Mouse (Mus musculus) midbrain, embryonic 13.5 days (tissue): ENCODE results near the gene Ssr1. TPM values are rescaled to one million over a fixed set of nuclear protein-coding genes. Genes with fewer than 3 reads are reported as not detected.
A peak's percentile ranks its signal among the peaks of the same experiment; 100 is the strongest.

Source experiments
- ATAC-seq: fragments of 200-750 bp; cut with Nextera tagmentation; 2 replicates; pipeline ENCODE4 v1.8.0; 2017; ENCODE audit warnings: mild to moderate bottlenecking, moderate TSS enrichment, moderate library complexity
- H3K27ac ChIP-seq: fragments of 300-500 bp; sonication (generic); 2 replicates; pipeline ENCODE4 v1.5.1; 2015; ENCODE audit warnings: inconsistent platforms, mild to moderate bottlenecking, moderate library complexity
- H3K27me3 ChIP-seq: fragments of 300-500 bp; sonication (generic); 2 replicates; pipeline ENCODE4 v1.6.1; 2015; ENCODE audit warnings: mild to moderate bottlenecking, inconsistent platforms
- H3K36me3 ChIP-seq: fragments of 300-500 bp; sonication (generic); 2 replicates; pipeline ENCODE4 v1.6.1; 2015; ENCODE audit warnings: mild to moderate bottlenecking, inconsistent platforms
- H3K4me1 ChIP-seq: fragments of 300-500 bp; sonication (generic); replicated peaks from 2 replicates; pipeline ENCODE4 v1.6.1; 2015; ENCODE audit warnings: inconsistent platforms
- H3K4me2 ChIP-seq: fragments of 300-500 bp; sonication (generic); replicated peaks from 2 replicates; pipeline ENCODE4 v1.6.1; 2015; ENCODE audit warnings: moderate library complexity, mild to moderate bottlenecking, inconsistent platforms
- H3K4me3 ChIP-seq: fragments of 300-500 bp; sonication (generic); replicated peaks from 2 replicates; pipeline ENCODE4 v1.5.1; 2015; ENCODE audit warnings: mild to moderate bottlenecking, inconsistent platforms
- H3K9ac ChIP-seq: fragments of 300-500 bp; sonication (generic); replicated peaks from 2 replicates; pipeline ENCODE4 v1.6.1; 2015; ENCODE audit warnings: mild to moderate bottlenecking, inconsistent platforms
- H3K9me3 ChIP-seq: fragments of 300-500 bp; sonication (generic); 2 replicates; pipeline ENCODE4 v1.6.1; 2016; ENCODE audit warnings: mild to moderate bottlenecking, inconsistent platforms
- WGBS: fragments of 180-500 bp; shearing (Covaris S2); methylation state at CpG from one replicate; pipeline ENCODE4 v1.1.7; 2015; 5-methylcytosine and 5-hydroxymethylcytosine counted together
- polyA plus RNA-seq: library from polyadenylated mRNA; unstranded; fragments of >200 nt; fragmentation: Nextera tagmentation; extraction: Ambion mirVana; gene quantifications from 2 replicates; pipeline ENCODE4 v1.2.1, GENCODE M21; 2015

The Ssr1 gene
- 60.4 and 80.5 TPM in 2 replicates for polyA plus RNA-seq

DNA sequence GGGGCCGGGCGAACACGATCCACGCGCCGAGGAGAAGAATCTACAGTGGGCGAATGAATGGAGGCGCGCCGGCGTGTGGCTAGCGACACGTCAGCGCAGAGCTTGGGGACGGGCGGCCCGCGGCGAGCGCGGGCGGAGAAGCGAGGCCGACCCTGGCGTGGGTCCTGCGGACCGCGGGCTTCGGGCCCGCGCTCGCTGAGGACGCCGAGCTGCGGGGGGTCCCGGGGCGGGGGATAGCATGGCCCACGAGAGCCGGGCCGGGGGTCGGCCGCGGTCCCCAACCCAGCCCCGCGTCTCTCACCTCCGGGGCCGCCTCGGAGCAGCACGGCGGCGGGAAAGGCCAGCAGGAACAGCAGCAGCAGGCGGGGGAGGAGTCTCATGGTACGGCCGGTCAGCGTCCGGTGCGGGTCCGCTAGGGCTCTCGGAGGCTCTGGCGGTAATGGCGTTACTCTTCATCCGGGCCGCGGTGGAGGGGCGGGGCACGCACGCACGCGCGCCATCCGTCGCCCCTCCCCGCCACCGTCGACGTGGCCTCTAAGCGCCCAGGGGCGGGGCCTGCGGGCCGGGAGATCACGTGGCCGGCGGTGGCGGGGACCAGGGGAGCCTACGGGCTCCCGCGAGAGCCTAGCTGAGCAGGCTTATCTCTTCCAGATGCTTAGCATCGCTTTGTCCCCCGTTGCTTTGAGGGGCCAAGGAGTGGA lies at the start of gene Ssr1:
TSS of gene Ssr1 (minus strand) at position 514 of the 701 bp plus-strand sequence.
- Histone ChIP-seq H3K4me1 (peaks cover 12% of the 10 kb centered on the region), H3K9ac (peak within 1 kb of the TSS; percentile 96), H3K27me3 (no peaks in the 10 kb centered on the region), H3K4me2 (peak within 1 kb of the TSS; percentile 83), H3K9me3 (no peaks in the 10 kb centered on the region), H3K27ac (peak within 1 kb of the TSS; percentile 96), H3K36me3 (peaks cover 25% of the 10 kb centered on the region), H3K4me3 (peak within 1 kb of the TSS; percentile 87)
- under 1% methylated on average over 71 of the region's 89 CpGs for WGBS
- peak; percentile 98 for ATAC-seq

- Histone ChIP-seq H3K9me3 (no peaks in the 10 kb centered on the region), H3K27ac (0 out of 2 replicates have a peak overlapping the region, but pooled peaks have one; percentile 81), H3K4me1 (peaks cover 29% of the 10 kb centered on the region), H3K9ac (peak overlapping the region; percentile 84), H3K36me3 (peaks cover 29% of the 10 kb centered on the region), H3K4me3 (peak overlapping the region; percentile 82), H3K27me3 (no peaks in the 10 kb centered on the region), H3K4me2 (peak overlapping the region; percentile 86)
- ATAC-seq: no peak
- 58% methylated on average over 12 of the region's 12 CpGs for WGBS
Observed at GRCm38 (mm10) chr13:38037811-38038210, 43.8 kb upstream of the Ssr1 start.

DNA sequence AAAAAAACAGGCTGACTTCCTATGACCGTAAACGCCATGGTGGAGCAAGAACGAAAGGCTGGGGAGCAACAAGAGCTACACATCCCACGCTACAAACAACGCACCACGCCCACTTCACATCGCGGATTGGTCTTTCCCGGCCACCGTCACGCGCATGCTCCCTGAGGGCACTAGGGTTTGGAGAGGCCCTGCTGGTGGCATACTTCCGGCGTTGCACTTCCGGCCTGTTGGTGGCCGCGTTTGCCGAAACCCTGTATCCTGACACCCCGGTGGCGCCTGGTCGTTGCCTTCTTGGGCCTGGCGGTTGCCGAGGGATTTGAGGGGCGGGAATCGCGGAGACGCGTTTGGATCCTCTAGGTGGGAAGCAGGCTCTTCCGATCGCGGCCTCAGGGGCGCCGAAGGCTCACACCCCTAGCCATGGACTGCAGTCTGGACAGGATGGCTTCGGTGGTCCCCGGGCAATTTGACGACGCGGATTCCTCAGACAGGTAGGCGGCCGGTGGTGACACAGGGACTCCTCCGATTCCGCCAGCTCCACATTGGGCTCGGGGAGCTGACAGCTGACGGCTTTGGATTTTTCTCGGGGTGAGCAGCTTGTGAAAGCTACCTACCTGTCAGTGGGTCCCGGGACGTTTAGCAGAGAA lies 43.1 kb upstream of the Ssr1 start, which contains the start of gene Cage1:
TSS of gene Cage1 (minus strand) at position 26 of the 644 bp plus-strand sequence.
- Histone ChIP-seq H3K9ac (peak within 1 kb of the TSS; percentile 84), H3K36me3 (peaks cover 25% of the 10 kb centered on the region), H3K27ac (peak within 1 kb of the TSS; percentile 82), H3K27me3 (no peaks in the 10 kb centered on the region), H3K4me1 (peaks cover 29% of the 10 kb centered on the region), H3K4me2 (peak within 1 kb of the TSS; percentile 86), H3K9me3 (no peaks in the 10 kb centered on the region), H3K4me3 (peak within 1 kb of the TSS; percentile 82)
- ATAC-seq: peak; percentile 98
- under 1% methylated on average over 47 of the region's 47 CpGs for WGBS

DNA sequence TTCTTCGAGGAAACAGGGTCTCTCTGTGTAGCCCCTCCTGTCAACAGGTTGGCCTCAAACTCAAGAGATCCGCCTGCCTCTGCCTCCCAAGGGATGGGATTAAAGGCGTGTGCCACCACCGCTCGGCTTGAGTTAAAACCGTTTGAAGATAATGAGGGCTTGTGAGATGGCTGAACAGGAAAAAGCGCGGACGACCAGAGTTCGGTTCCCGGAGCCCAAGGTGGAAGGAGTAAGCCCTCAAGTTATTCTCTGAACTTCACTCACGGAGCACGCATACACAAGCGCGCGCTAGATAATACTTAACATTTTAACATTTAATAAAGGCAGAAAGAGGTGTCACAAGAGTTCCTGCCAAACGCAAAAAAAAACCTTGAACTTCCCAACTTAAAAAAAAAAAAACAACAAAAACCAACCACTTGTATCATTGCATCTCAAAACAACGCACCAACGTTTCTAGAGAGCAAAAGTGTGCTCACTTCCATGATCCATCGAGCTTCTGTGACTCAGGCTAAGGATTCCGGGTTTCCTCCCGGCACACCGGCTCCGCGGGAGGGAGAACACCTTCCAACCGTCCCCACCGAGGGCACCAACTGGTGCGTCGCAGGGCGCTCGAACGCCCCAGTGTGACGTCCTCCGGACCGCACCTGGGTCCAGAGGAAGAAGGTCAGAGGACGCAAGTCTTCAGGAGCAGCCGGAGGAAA lies 42.5 kb upstream of the Ssr1 start, which contains the start of gene Riok1:
TSS of gene Riok1 (plus strand) at position 653 of the 701 bp plus-strand sequence.
- Histone ChIP-seq H3K27me3 (no peaks in the 10 kb centered on the region), H3K4me3 (peak within 1 kb of the TSS; percentile 82), H3K27ac (peak within 1 kb of the TSS; percentile 82), H3K36me3 (peaks cover 18% of the 10 kb centered on the region), H3K9ac (peak within 1 kb of the TSS; percentile 84), H3K4me2 (peak within 1 kb of the TSS; percentile 86), H3K9me3 (no peaks in the 10 kb centered on the region), H3K4me1 (peaks cover 29% of the 10 kb centered on the region)
- WGBS: 13% methylated on average over 37 of the region's 37 CpGs
- peak; percentile 76; the same call in 1 of the 2 replicates for ATAC-seq

- Histone ChIP-seq H3K9me3 (no peaks in the 10 kb centered on the region), H3K4me1 (no peaks in the 10 kb centered on the region), H3K4me3 (no peak overlapping the region), H3K27me3 (no peaks in the 10 kb centered on the region), H3K36me3 (no peaks in the 10 kb centered on the region), H3K27ac (no peak overlapping the region), H3K4me2 (no peak overlapping the region), H3K9ac (no peak overlapping the region)
- 85% methylated on average over 4 of the region's 4 CpGs for WGBS
- ATAC-seq: no peak
Observed at GRCm38 (mm10) chr13:38028407-38028806, 34.4 kb upstream of the Ssr1 start.

GRCm38 (mm10) chr13:38027618-38028248 lies 33.7 kb upstream of the Ssr1 start:
- no peaks in the 10 kb centered on the region for H3K36me3 ChIP-seq
- ATAC-seq: no peak
- WGBS: 66% methylated on average over 6 of the region's 6 CpGs
- no peak overlapping the region for H3K9ac ChIP-seq
- H3K4me1 ChIP-seq: no peaks in the 10 kb centered on the region
- H3K4me3 ChIP-seq: no peak overlapping the region
- H3K27me3 ChIP-seq: no peaks in the 10 kb centered on the region
- no peak overlapping the region for H3K27ac ChIP-seq
- no peaks in the 10 kb centered on the region for H3K9me3 ChIP-seq
- no peak overlapping the region for H3K4me2 ChIP-seq

DNA sequence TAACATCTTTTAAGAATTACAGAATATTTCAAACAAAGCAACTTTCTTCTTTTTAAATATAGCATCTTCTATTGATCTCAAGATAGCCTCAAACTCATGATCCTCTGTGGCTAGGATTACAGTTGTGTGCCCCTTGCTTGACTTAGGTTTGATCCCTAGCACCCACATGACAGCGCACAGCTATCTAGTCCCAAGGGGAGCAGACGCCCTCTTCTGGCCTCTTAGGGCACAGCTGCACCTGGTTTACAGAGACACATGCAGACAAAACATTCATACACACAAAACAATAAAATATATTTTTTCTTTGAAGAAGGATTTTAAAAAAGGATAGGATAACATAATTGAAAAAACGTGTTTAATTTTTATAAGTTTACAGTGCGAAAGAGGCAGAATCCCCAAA lies 31.9 kb upstream of the Ssr1 start:
- Histone ChIP-seq H3K27me3 (no peaks in the 10 kb centered on the region), H3K4me3 (no peak overlapping the region), H3K9me3 (no peaks in the 10 kb centered on the region), H3K4me2 (no peak overlapping the region), H3K36me3 (no peaks in the 10 kb centered on the region), H3K27ac (no peak overlapping the region), H3K9ac (no peak overlapping the region), H3K4me1 (no peaks in the 10 kb centered on the region)
- no peak for ATAC-seq
- WGBS: 39% methylated on average over 4 of the region's 4 CpGs

GRCm38 (mm10) chr13:38018791-38019190 lies 24.8 kb upstream of the Ssr1 start:
- Histone ChIP-seq H3K27me3 (no peaks in the 10 kb centered on the region), H3K27ac (no peak overlapping the region), H3K4me2 (no peak overlapping the region), H3K4me3 (no peak overlapping the region), H3K9me3 (no peaks in the 10 kb centered on the region; the same call in 1 of the 2 replicates), H3K4me1 (no peaks in the 10 kb centered on the region), H3K9ac (no peak overlapping the region), H3K36me3 (no peaks in the 10 kb centered on the region)
- no peak for ATAC-seq
- WGBS: 80% methylated on average over 3 of the region's 3 CpGs

DNA sequence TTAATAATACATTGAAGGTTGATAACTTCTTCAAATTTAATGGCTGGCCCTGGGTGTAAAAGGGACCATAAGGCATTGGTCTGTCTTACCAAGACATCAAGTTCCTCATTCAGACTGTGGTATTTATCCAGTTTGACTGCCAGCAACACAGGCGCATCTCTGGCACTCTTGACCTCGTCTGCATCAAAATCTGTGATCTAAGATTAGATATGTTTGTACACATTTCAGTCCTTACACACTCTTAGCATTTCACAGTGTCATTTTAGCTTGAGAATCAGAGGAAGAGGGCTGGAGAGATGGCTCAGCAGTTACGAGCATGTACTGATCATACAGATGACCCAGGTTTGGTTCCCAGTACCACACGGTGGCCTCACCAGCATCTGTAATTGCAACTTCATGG lies 21.6 kb upstream of the Ssr1 start:
- Histone ChIP-seq H3K9ac (no peak overlapping the region), H3K4me2 (no peak overlapping the region), H3K27me3 (no peaks in the 10 kb centered on the region), H3K36me3 (no peaks in the 10 kb centered on the region), H3K9me3 (no peaks in the 10 kb centered on the region; the same call in 1 of the 2 replicates), H3K27ac (no peak overlapping the region), H3K4me1 (no peaks in the 10 kb centered on the region), H3K4me3 (no peak overlapping the region)
- ATAC-seq: no peak
- WGBS: 90% methylated on average over 4 of the region's 4 CpGs

DNA sequence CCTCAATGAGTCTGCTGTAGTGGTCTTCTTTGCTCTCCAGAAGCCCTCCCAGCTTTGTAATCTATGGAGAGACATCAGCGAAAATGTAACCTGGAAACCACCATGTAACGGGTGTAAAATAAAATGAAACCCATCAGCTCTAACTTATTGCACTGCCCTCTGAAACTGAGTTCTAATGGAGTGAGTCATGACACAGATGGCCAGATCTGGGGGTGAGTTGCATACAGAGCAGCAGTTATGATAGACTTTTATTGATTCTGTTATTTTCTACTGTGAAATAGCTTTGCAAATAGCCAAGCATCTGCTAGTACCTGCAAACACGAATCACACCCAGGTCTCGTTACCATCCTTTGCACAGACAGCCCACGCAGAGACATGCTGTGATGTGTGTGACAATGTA lies 18.4 kb upstream of the Ssr1 start:
- H3K9ac ChIP-seq: no peak overlapping the region
- no peak for ATAC-seq
- WGBS: 89% methylated on average over 5 of the region's 5 CpGs
- H3K36me3 ChIP-seq: no peaks in the 10 kb centered on the region
- H3K4me3 ChIP-seq: no peak overlapping the region
- no peaks in the 10 kb centered on the region for H3K27me3 ChIP-seq
- no peaks in the 10 kb centered on the region for H3K9me3 ChIP-seq
- H3K4me1 ChIP-seq: no peaks in the 10 kb centered on the region
- H3K27ac ChIP-seq: no peak overlapping the region
- no peak overlapping the region for H3K4me2 ChIP-seq

GRCm38 (mm10) chr13:38010444-38010910 lies 16.5 kb upstream of the Ssr1 start:
- Histone ChIP-seq H3K9ac (no peak overlapping the region), H3K36me3 (no peaks in the 10 kb centered on the region), H3K9me3 (no peaks in the 10 kb centered on the region), H3K4me1 (no peaks in the 10 kb centered on the region), H3K27ac (no peak overlapping the region), H3K27me3 (no peaks in the 10 kb centered on the region), H3K4me2 (no peak overlapping the region), H3K4me3 (no peak overlapping the region)
- ATAC-seq: no peak
- 86% methylated on average over 5 of the region's 5 CpGs for WGBS
